Mouse (Mus musculus): ENCODE data around the gene Lats2. TPM values are rescaled to one million over a fixed set of nuclear protein-coding genes. Genes with fewer than 3 reads are reported as not detected.

Gene Lats2
- total RNA-seq, 2 experiments from 2014 or later, result 18.4 to 18.9 TPM

DNA sequence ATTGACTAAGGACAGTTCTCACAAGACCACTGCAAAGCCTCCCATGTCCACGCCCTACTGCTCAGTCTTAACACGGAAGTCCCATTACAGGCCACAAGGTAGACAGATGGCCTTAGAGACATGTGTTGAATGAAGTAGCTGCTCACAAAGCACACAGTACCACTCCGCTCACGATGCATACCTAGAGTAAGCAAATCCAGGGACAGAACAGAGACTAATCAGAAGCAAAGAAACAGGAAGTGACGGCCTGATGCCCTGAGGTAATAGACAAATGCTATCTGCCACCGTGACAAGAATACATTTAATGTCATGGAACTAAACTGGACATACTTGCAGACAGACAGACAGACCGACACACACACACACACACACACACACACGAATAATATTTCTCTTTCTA, 17.5 kb downstream of the Lats2 start:
- no peak for DNase-seq (ENCODE audit: low spot score)

GRCm38 (mm10) chr14:57737089-57737488, 21.1 kb downstream of the Lats2 start:
- no peak for DNase-seq (ENCODE audit: low spot score)

DNA sequence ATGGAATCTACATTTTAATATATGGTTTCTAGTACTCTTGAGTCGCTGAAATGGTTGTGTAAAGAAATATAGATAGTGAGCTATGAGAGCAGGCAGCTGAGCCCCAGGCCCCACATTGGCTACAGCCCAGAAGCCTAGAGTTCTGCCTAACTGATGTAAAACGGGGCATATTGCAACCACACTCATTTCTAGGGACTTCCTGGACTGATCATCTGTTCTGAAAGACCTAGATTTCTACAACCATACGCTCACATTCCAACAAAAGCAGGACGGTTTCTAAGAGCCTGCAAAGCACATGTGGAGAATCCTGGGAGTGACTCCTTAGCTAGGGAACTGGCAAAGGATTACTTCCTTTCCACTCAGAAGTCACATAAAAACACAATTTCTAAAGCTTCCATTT, 22.0 kb downstream of the Lats2 start:
- DNase-seq (ENCODE audit: low spot score), result no peak

DNA sequence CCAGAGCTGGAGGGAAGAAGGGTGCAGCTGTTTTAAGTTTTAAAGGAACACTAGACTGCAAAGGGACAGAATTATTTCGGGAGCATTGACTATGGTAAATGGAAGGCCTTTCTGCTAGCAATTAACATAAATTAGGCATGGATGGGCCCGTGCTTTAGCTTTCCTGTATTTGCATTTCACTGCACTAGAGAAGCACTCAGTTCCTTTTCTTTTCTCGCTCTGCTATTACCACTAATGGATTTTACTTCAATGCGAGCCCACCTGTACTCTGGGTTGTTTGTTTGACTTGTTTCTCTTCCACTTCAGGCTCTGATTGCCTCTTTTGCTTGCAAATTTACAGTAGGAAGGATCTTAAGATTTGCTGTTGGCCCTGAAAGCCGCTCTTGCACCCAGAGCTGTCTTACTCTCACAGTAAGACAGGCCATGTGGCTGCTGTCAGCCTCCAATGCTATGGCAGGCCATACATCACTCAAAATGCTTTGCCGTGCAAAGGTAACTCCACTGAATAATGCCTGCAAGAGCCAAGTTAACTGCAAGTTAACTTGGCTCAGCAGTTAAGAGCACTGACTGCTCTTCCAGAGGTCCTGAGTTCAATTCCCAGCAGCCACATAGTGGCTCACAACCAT, 25.4 kb downstream of the Lats2 start:
- no peak for DNase-seq (ENCODE audit: low spot score)

DNA sequence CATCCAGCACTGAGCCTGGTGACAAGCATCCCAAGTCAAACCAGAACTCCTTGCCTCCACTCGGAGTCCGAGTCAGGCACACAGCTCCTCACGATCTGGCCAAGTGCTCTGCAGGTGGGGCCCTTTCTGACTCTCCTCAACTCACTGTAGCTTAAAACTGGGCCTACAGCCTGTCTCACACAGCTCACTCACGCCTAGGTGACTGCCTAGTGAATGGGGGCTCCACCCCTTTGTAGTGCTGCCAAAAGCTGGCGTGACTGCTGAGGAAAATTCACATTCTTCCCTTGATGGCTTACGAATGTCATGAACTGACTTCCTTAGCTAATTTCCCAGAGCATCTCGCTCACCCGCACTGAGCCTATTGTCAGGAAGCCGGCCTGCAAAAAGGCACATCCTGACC, 27.7 kb downstream of the Lats2 start:
- DNase-seq (ENCODE audit: low spot score), result peak; percentile 28

- peak; percentile 39 for DNase-seq (ENCODE audit: low spot score)
These were observed 28.2 kb downstream of the Lats2 start for GRCm38 (mm10) chr14:57729975-57730499.

DNA sequence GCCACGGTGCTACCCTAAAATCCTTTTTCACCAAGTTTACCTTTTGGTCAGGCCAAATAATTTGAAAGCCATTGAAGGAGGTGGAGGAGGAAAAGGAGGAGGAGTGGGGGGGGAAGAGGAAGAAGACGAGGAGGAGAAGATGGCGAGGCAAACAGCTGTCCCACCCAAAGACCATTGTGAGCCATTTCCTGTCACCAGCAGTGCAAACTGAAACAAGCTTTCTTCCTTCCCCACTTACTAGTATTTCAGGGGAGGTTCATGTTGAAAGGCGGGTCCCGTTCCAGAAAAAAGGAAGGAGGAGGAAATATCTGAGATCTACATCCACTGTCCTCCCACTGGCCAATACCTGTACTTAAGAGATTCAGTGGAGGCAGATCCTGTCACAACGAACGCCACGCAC, 28.8 kb downstream of the Lats2 start:
- no peak for DNase-seq (ENCODE audit: low spot score)

DNA sequence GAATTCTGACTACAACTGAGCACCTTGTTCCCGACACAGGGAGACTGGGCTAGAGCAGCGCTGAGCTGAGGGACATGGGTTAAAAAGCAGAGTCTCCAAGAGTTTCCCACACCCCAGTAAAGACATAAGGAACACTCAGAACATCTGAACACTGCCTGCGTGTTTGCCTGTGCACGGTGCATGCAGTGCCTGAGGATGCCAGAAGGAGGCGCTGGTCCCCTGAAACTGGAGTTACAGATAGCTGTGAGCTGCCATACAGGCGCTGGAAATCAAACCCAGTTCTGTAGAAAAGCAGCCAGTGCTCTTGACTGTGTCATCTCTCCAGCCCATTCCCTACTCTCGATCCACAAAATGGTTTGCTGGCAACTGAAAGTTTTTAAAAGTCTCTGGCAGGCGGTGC, 32.0 kb downstream of the Lats2 start:
- DNase-seq (ENCODE audit: low spot score), result no peak

DNA sequence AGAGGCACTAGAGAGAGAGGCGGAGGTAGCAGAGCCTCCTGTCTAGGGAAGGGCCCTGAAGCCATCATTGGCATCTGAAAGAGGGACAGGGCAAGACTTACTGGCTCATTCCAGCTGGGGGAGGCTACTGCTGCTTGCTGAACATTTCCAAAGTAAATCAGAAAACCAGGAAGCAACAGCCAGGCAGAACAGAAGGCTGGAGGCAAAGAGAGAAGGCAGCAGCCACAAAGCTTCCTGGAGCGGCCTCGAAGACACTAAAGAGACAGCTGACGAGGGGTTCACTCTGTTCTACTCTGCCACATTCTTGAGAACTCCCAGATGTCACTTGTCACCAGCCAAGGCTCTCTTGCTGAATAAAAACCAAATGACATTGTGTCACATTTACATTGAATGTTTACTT, 33.7 kb downstream of the Lats2 start:
- no peak for DNase-seq (ENCODE audit: low spot score)

DNA sequence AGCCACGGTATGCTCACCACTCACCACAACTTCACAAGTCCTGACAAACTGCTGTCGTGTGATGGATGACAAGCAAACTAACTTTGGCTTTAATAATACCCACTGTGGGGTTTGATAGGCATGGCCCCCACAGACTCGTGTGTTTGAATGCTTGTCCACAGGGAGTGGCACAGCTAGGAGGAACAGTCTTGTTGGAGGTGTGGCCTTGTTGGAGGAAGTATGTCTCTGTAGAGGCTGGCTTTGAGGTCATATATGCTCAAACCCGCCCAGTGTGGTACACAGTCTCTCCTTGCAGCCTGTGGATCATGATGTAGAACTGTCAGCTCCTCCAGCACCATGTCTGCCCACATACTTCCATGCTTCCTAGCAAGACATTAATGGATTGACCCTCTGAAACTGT, 39.9 kb downstream of the Lats2 start:
- no peak for DNase-seq (ENCODE audit: low spot score)

DNA sequence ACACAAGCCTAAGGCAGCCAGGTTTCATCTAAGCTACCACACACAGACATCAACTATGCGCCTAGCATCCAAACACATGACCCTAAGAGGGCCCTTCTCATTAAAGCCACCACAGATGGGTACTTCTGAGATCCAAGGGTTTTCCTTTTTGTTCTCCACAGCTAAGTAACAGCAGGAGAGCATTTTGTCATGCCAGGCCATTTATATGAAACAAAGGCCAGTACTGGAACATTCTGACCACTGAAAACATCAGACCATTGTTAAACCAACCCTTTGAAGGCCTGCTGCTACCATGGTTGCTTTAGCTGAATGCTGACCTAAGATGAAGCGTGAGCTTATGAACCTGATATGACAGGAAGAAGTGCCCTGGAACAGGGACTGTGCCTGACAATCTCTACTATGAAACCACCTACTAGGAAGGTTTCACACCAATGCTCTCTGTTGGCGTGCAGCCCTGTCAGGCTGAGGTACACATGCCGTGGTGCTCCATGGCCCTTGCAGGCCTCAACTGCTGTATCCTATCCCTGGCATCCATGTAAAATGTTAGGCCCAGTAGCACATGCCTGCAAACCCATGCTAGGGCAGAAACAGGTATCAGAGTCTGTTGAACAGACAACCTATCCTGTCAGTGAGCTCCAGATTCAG, 41.5 kb downstream of the Lats2 start:
- no peak for DNase-seq (ENCODE audit: low spot score)

DNA sequence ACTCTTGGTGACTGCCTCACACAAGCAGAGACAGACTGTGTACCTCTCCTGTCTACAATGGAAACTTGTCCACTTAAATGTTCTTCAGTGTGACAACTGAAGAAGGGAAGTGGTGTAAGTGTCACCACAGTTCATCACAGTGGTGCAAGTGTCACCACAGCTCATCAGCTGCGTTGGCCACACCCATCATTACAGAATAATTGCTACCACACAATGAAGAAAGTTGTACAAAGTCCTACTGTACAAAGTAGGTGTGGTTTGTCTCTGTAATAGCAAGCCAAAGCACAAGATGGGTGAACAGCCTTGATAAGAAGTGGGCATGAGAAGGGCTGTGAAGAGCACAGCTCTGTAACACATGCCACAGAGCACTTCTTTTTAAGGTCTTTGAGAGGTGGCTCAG, 45.3 kb downstream of the Lats2 start:
- DNase-seq (ENCODE audit: low spot score), result no peak

DNA sequence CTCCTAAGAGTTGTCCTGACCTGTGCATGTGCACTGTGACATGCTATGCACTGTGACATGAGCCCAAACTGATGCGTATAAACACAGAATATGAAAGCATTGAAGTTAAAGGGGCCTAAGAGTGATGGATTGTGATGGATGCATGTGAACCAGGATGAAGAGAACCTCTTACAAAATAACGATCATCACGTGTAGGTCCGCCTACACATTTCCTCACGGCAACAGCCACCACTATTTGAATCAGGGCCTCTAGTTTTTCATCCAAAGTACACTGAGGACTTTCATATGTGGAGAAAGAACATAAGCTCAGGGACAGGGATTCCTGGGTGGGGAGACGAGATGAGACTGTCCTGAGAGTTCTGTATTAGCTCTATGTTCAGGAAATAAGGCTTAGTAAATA, 47.1 kb downstream of the Lats2 start:
- DNase-seq (ENCODE audit: low spot score), result no peak

GRCm38 (mm10) chr14:57709171-57709570, 49.0 kb downstream of the Lats2 start:
- no peak for DNase-seq (ENCODE audit: low spot score)

- peak; percentile 29 for DNase-seq (ENCODE audit: low spot score)
These were observed 49.6 kb downstream of the Lats2 start for GRCm38 (mm10) chr14:57708580-57708979.

- peak; percentile 42 for DNase-seq (ENCODE audit: low spot score)
These were observed 50.9 kb downstream of the Lats2 start for GRCm38 (mm10) chr14:57707100-57707893.

DNA sequence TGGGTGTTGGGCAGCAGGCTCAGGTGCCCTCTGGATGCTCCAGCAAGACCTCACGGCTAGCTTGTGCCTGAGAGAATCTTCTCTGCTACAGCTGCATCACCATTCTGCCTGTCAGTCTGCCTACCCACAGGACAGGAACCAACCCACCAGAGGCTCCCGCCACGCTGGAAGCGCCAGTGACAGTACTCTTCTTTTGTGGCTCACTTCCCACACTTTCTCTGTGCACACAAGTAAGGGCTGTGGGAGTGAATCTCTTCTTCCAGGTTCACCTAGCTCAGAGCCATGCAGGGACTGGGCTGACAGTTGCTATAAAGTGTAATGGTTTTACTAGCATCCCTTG, 51.5 kb downstream of the Lats2 start:
- DNase-seq (ENCODE audit: low spot score), result no peak

GRCm38 (mm10) chr14:57705759-57706158, 52.4 kb downstream of the Lats2 start:
- DNase-seq (ENCODE audit: low spot score), result no peak

GRCm38 (mm10) chr14:57705075-57705474, 53.1 kb downstream of the Lats2 start:
- no peak for DNase-seq (ENCODE audit: low spot score)

DNA sequence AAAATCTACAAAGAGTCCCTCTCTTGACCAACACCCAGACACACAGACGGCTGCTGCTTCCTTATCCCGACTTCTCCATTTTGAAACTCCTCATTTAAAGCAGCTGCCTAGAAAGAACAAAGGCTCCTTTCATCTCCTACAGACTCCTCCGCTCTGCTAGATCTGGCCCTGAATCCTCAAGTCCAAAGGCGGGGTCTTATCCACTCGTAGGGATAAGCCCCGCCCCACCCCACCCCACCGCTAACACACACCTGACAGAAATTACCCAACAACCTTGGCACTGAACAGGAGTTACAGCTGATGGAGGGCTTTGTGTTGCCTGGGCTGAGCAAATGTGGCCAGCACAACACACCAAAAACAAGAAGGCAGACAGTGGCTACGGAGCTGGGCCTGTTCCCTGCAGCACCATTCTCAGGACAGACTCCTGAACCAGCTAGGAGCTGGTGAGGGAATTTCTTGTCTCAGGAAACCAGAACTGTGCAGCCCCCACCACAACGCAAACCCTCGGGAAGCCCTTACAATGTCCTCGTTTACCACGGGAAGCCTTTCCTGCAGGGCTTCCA, 56.2 kb downstream of the Lats2 start:
- no peak for DNase-seq (ENCODE audit: low spot score)

DNA sequence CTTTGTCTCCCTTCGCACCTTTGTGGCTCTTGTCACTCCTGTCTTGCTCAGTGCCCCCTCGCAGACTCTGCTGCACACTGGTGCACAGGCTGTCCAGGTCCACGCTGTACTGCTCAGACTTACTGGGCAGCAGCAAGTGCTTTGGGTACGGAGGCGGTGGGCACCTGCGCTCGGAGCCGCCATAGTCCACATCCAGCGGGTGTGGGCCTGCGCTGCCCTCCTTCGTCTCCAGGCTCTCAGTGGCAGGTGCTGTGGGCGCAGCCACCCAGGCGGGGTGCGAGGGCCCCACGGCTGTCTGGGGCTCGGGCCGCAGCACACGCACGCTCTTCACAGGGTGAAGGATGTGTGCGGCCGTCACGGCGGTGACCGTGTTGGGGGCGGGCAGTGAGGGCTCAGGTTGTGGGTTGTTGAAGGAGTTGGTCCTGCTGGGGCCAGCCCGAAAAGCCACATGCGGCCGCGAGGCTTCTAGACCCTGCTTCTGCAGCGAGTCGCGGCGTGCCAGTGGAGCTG, 58.7 kb downstream of the Lats2 start:
- no peak for DNase-seq (ENCODE audit: low spot score)

- no peak for DNase-seq (ENCODE audit: low spot score)
These were observed 59.2 kb downstream of the Lats2 start for GRCm38 (mm10) chr14:57699016-57699415.

All from gastrocnemius, adult 18-20 months (tissue).